Mouse (Mus musculus): ENCODE results near the gene Tpm3.

DNA sequence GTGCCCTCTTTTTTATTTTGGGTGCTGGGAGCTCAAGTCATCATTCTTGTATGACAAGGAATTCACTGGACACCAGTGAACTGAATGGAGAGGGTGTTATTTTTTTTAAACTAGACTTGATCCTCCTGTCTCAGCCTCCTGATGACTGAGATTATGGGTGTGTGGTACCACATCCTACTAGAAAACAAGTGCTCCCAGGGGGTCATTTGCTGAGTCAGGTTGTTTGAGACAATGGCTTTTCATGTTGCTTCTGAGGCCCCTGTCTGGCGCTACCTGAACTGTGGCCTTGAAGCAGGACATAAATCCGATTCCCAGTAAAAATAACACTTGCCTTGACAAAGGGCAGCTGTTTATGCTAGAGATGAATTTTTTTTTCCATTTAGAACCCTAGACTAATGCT lies 30.7 kb downstream of the Tpm3 start:
- TF ChIP-seq POLR2A (IDR thresholded peaks at IDR 0.05; ENCODE audit: control insufficient read depth, extremely low read depth, insufficient read depth, low read length, poor library complexity): no peak
- TF ChIP-seq CTCF (IDR thresholded peaks at IDR 0.05; ENCODE audit: borderline replicate concordance, control insufficient read depth, extremely low read depth, insufficient read depth, low read length, poor library complexity): no peak
